Mouse (Mus musculus) naive thymus-derived CD4-positive, alpha-beta T cell, adult 2 months (primary cell): ENCODE data around the gene Znhit1.

Experiments used
- DNase-seq: peaks from one replicate; pipeline ENCODE4 v3.0.0-alpha.2; 2011; ENCODE audit warnings: low read depth

The Znhit1 gene

DNA sequence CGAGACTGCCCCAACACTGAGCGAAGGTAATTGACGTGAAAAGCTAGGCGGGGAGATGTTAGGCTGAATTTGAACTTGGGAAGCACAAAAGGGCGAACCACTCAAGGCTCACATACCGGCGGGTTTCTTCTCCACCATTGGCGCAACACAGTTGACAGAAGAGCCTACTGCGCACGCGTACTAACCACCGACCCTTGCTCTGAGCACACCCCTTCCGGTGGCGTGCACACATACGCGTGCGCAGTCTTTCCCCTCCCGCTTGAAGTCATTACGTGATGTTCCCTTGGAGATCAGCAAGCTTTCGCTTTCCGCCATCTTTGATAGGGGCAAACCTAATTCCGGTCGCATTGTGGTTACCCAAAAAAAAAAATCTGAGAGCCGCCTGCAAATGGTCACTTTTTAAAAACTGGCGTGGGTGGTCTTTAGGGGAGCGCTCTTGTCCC, 1.1 kb downstream of the Znhit1 start, which contains the start of gene Plod3:
TSS of gene Plod3 (plus strand) at position 325 of the 443 bp plus-strand sequence.
- DNase-seq: peak; percentile 99

- no peak for DNase-seq
Measured at GRCm38 (mm10) chr5:136984828-136985227, 3.0 kb downstream of the Znhit1 start.

DNA sequence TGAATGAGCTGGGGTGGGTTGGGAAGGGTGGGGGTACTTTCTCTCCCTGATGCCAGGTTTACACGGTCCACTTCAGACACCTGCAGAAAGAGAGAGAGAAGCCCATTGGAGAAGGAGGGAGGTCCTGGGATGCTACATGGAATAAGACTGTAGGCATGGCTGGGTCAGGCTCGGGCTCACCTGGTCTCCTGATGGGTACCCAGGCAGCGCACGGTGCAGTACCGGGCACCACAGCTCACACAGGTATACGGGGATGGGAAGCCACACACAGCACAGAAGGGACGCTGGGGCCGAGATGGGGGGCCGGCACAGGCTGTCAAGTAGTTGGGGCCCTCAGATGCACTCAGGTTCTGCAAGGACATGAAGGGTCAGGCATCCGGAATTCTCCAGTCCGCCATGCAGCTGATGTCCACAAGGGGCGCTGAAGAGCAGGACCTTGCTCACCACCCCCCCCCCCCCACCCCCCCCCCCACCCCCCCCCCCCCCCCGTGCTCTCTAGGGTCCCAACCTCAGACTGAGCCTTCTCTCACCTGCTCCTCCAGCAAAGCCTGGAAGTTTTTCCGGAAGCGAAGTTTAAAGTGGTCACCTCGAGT, 5.4 kb downstream of the Znhit1 start:
- DNase-seq: peak; percentile 70

DNA sequence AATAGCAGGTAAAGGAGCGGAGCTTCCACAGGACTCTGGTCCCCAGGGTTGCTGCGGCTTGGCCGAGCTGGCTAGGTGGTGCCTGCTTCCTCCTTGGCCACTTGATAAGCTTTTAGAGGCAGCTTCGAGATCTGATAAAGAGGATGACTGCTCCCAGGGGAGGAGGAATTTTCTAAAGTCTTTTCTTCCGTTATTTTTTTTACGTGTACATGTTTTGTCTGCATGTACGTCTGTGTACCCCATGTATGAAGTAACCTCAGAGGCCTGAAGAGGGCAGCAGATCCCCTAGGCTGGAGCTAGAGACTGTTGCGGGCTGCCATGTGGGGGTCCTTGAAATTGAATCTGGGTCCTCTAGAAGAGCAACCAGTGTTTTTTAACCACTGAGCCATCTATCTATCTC, 6.8 kb downstream of the Znhit1 start:
- DNase-seq: no peak

GRCm38 (mm10) chr5:136979762-136980161, 8.1 kb downstream of the Znhit1 start:
- DNase-seq: no peak

GRCm38 (mm10) chr5:136977769-136978168, 10.1 kb downstream of the Znhit1 start:
- DNase-seq: no peak

DNA sequence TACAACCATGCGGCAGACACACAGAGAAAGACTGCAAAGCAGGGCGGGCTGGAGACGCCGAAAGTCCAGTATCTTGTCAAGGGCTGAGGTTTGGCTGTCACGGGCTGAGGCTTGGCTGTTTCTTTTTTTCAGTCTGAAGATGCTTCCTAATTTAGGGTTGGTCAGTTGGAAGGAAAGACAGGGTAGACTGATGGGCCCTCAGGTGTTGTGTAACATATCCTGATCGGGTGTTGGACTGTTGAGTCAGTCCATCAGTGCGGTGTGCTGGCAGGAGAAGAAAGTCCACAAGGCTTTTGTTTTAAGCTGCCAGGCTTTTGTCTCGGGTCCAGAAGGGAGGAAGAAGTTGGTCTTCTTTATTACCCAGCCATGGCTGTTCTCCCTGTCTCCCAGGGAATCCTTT, 14.2 kb downstream of the Znhit1 start:
- DNase-seq: no peak

GRCm38 (mm10) chr5:136970703-136971102, 17.1 kb downstream of the Znhit1 start:
- peak; percentile 82 for DNase-seq

DNA sequence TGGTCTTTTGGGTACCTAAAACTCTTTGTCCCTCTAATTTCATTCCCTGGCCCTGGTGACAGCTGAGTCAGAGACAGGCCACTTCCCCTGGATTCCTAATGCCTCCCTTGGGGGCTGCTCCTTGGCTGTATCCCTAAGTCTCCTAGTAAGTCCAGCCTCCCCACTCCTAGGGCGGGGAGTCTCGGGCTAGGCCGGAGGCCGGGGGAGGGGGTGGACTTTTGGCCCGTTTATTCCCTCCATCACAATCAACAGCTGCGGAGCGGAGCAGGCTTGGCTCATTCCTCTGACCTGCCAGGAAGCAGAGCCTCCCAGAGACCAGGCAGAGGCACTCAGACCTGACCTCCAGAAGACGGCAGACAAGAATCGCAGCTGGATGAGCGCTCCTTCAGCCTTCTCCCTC, 20.2 kb downstream of the Znhit1 start:
- no peak for DNase-seq

GRCm38 (mm10) chr5:136966861-136967455, 20.9 kb downstream of the Znhit1 start:
- DNase-seq: no peak

- DNase-seq: no peak
Measured at GRCm38 (mm10) chr5:136966331-136966730, 21.5 kb downstream of the Znhit1 start, which contains the start of gene Cldn15. TSS of gene Cldn15 (plus strand) at chr5:136966616.

- no peak for DNase-seq
Measured at GRCm38 (mm10) chr5:136965686-136966085, 22.1 kb downstream of the Znhit1 start.

DNA sequence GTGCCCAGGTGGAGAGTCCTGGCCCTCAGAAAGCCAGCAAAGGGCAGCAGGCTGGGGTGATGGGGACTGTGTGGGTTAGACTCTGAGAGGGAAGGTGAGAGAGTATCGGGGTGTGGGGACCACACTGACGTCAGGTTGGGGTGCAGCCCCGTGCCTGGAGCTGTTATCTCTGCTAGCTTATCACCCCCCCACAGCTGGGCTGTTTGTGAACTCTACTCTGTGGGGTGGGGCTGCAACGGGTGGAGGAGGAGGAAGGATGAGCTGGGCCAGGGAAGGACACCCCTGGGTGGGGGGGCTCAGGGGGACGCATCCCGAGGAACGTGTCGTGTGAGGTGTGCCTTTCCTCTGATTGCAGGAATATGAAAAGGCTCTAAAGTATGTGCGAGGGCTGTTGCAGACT, 22.6 kb downstream of the Znhit1 start:
- DNase-seq: no peak

DNA sequence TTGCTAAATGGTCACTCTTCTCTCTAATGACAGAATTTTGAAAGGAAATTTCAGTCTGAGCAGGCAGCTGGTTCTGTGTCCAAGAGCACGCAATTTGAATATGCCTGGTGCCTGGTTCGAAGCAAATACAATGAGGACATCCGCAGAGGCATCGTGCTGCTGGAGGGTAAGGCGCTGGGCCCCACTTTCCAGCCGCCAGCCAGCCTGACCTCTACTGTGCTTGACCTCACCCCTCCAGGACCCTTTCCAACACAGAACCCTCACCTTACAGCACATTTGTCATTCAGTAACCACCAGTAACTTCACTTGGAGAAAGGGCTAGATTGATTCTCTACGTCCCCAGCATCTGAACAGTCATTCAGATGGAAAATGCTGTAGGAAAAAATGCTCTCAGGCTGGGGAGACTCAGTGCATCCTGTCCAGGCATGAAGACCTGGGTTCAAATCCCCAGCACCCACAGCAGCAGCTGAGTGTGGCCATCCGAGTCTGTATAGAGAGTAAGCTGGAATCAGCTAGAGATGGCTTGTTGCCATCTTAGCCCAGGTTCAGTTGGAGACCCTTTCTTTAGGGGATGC, 24.8 kb downstream of the Znhit1 start:
- DNase-seq: no peak

DNA sequence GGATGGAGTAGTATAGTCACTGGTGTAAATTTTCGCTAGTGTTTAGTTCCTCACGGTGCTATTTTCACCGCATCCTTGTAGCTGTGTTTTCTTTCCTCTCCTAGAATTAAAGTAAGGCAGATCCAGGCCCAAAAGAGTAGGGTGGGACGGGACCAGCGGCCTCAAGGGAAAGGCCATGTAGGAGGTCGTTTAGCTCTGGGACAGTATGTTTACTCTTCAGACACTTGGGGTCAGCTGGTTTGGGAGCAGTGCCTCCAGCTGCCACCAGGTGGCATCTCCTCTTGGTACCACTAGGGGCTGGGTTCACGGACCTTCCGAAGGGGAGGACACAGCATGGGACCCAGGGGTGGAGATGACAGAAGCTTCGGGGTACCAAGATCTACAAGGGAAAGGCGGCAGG, 25.3 kb downstream of the Znhit1 start:
- peak; percentile 85 for DNase-seq

DNA sequence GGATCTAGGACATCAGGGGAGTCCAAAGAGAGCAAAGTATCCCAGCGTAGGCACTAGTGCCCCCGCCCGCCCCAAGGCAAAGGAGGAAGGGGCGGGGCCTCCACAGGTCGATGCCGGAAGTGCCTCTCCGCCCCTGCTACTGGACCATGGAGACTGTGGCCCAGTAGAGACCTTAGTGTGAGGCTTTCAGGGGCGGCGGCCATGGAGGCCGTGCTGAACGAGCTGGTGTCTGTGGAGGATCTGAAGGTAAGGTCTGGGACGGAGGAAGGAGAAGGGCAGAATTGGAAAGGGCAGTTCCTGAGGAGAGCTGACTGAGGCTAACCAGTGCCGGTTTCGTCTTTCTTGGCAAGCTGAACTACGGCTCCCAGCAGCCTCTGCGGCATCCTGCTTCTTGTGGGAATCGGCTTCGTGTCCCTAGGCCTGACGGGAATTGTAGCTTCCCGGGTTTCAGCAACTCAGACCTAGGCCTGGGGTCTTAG, 25.8 kb downstream of the Znhit1 start:
- DNase-seq: peak; percentile 91

DNA sequence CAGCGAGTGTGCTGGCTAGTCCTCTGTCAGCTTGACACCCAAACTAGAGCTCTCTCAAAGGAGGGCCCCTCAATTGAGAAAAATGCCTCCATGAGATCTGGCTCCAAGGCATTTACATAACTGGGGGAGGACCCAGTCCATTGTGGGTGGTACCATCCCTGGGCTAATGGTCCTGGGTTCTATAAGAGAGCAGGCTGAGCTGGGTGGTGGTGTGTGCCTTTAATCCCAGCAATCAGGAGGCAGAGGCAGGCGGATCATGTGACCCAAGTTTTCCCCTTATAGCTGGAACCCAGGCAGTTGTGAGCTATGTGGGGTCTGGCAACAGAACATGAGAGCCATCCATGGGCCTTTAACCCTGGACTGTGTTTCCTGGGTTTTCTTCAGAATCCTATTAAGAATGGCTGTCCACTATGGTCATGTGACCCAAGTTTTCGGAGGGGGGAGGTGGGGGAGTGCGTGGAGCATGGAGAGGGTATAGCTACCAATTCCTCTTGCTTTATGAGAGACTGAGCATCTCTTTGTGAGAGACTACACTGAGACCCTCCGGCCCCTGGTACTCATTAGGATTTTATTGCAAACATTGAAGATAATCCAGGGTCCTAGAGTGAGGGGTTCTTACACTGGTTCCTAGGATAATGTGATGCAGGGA, 26.4 kb downstream of the Znhit1 start:
- DNase-seq: no peak

DNA sequence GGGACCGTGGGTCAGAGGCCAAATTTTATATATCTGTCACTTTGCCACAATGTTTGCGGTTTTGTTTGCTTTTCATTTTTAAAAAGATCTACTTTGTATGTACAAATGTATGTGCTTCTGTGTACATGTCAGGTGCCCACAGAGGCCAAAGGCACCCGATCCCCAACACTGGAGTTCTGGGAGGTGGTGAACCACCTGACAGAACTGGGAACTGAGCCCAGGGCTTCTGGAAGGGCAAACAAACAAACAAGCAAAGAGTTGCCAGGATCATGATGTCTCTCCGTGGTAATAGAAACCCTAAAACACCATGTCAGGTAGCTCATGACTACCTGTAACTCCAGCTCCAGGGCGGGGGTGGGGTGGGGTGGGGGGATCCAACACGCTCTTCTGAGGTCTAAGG, 27.8 kb downstream of the Znhit1 start:
- DNase-seq: no peak

DNA sequence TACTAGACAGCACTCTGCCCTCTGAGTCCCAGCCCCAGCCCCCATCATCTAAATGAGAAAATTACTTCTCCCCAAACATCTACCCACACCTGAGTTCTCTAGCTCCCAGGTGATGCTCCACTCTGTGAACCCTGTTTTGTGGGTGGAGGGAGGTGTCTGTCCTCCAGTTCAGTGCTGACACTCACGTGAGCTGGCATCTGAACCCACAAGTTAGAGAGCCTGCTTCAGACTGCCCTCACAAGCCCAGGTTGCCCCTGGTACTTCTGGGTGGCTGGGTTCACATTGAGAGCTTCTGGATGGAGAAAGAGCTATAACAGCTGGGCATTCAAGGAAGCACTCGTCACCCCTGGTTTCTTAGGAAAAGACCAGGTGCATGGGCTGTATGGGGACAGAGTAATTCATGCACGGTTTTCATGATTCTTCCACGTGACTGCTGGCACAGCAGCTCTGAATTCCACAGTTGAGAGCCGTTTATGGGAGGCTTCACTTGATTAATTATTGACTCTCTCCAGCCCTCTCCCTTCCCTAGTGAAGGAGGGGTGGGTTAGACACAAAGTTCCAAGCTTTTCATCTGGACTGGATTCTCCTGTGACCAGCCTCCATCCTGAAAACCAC, 28.7 kb downstream of the Znhit1 start:
- no peak for DNase-seq

GRCm38 (mm10) chr5:136957250-136957649, 30.6 kb downstream of the Znhit1 start:
- DNase-seq: no peak

DNA sequence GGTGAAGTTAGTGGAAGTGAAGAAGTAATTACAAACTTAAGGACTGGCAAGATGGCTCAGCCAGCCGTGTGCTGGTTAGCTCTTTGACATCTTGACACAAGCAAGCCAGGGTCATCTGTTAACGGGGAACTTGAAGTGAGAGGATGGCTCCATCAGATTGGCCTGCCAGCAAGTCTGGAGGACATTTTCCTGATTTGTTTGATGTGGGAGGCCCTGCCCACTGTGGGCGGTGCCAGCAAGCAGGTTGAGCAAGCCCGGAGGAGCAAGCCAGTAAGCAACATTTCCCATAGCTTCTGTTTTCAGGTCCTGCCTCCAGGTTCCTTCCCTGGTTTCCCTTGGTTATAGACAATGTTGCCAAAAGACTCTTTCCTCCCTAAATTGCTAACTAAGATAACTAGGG, 32.2 kb downstream of the Znhit1 start:
- DNase-seq: no peak

DNA sequence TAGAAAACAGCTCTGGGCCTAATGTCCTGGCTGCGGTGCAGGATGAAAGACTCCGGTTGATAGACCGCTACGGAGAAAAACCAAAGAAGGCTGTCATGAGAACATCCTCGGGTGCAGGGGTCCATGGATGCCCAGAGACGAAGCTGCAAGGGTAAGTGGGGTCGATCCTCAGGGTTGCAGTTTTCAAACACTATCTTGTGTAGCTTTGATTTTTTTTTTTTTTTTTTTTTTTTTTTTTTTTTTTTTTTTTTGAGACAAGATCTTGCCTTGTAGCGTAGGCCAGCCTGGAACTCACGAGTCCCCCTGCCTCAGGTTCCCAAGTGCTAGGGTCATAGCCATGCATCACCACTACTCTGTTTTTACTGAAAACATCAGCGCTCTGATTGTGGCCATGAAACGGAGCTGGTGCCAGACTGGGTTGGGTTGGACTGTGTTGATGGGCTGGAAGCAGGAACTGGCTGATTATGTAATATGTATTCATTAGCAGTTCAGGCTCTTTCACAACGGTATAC, 34.3 kb downstream of the Znhit1 start:
- peak; percentile 19 for DNase-seq
